8 mouse cellular contexts compared by ENCODE assay signal in genomic region chr2:35544717-35545116, GRCm38 (mm10). TPM values are rescaled to one million over a fixed set of nuclear protein-coding genes. Genes with fewer than 3 reads are reported as not detected.
DNase-seq lines count a peak whose midpoint lies in the region; ATAC-seq and TF ChIP-seq lines count a peak whose summit lies in the region.

No protein-coding gene starts in this region.

- WGBS in hindbrain, embryonic 14.5 days = 10% methylated on average over 14 of the region's 14 CpGs

- H3K4me3 ChIP-seq in hindbrain, embryonic 14.5 days (replicated peaks; ENCODE audit: low read length) = peak overlapping the region; percentile 19

- H3K27me3 ChIP-seq in Patski = no peaks in the 10 kb centered on the region
- no peaks in the 10 kb centered on the region for H3K27me3 ChIP-seq in hindbrain, embryonic 14.5 days (ENCODE audit: control insufficient read depth, insufficient read depth, low read length)

- ATAC-seq in Patski = no peak
- ATAC-seq in frontal cortex, adult (ENCODE audit: low TSS enrichment) = peak; percentile 77
- peak; percentile 76 for ATAC-seq in hindbrain, embryonic 14.5 days (ENCODE audit: low FRiP score)
- peak; percentile 64 for ATAC-seq in megakaryocyte, adult 5-6 weeks (ENCODE audit: poor library complexity, severe bottlenecking)
- ATAC-seq in activated CD4-positive, CD25-positive, alpha-beta regulatory T cell, adult 4 months = no peak

- peak overlapping the region; percentile 38; the same call in 1 of the 2 replicates for H3K27ac ChIP-seq in hindbrain, embryonic 14.5 days

- TF ChIP-seq CTCF in Patski (IDR thresholded peaks at IDR 0.05) = peak; percentile 93

- POLR2A ChIA-PET in Patski (lab: Charles Lee) = no interaction called here

- CTCF ChIA-PET in Patski (lab: Charles Lee) = interaction anchor here (0.8 to 1.9 kb wide), 11 partner anchors 24 to 386 kb away, joined by 3 to 9 read pairs (median 3); no protein-coding TSS in a partner anchor

- DNase-seq in Patski (ENCODE audit: low read depth, low spot score) = no peak
- peak; percentile 78 for DNase-seq in cerebellum, adult 8-10 months
- peak; percentile 90 for DNase-seq in hindbrain, embryonic 14.5 days (ENCODE audit: low spot score)
- peak; percentile 62 to 67 for DNase-seq in layer of hippocampus, postnatal 36 days
- peak; percentile 59 for DNase-seq in right cerebral cortex, postnatal 25 days

- peaks cover 7% of the 10 kb centered on the region for H3K4me1 ChIP-seq in hindbrain, embryonic 14.5 days (replicated peaks; ENCODE audit: control insufficient read depth, insufficient read depth, low read length)

- H3K36me3 ChIP-seq in hindbrain, embryonic 14.5 days (replicated peaks; ENCODE audit: control insufficient read depth, insufficient read depth) = no peaks in the 10 kb centered on the region

- peak overlapping the region; percentile 41; the same call in 1 of the 2 replicates for H3K9ac ChIP-seq in hindbrain, embryonic 14.5 days

- in situ Hi-C loops in Patski (cut with MboI; ENCODE audit: low pct_unique_long_range_greater_than_20kb) = loop anchor here (5.0 to 10.0 kb wide), 5 partner anchors 48 to 363 kb away; no protein-coding TSS in a partner anchor

- H3K9me3 ChIP-seq in hindbrain, embryonic 14.5 days (ENCODE audit: control insufficient read depth, low read length) = no peaks in the 10 kb centered on the region

- H3K4me2 ChIP-seq in hindbrain, embryonic 14.5 days (replicated peaks) = peak overlapping the region; percentile 57

RNA-seq across cellular contexts. Expression of gene Dab2ip, which starts 13.3 kb away (rescaled TPM):
- polyA plus RNA-seq in Patski (2021) = 46.4 TPM
- 48.4 and 52.2 TPM in 2 replicates for polyA plus RNA-seq in hindbrain, embryonic 14.5 days (2014; fragmentation: Nextera tagmentation; extraction: Ambion mirVana)
- total RNA-seq in layer of hippocampus, postnatal 36 days (2021) = 100 to 1,000 TPM; 102 to 108 TPM
- 3.7 and 4.9 TPM in 2 replicates for total RNA-seq in megakaryocyte, adult 5-6 weeks (2015)
- 2.1 and 2.7 TPM in 2 replicates for total RNA-seq in megakaryocyte, adult 5-6 weeks (2017)
- under 1 TPM; 0.26 to 0.68 TPM for polyA plus RNA-seq in activated CD4-positive, CD25-positive, alpha-beta regulatory T cell, adult 4 months (2017; shearing (Covaris generic))

Comparison
In these comparisons a context has a peak if more than half of its experiments do, and no peak if none do; other contexts are left out.
1. ATAC-seq: peak in frontal cortex, adult (single experiment), hindbrain, embryonic 14.5 days (single experiment) and megakaryocyte, adult 5-6 weeks (single experiment); none in Patski (single experiment) and activated CD4-positive, CD25-positive, alpha-beta regulatory T cell, adult 4 months (single experiment).
2. RNA of gene Dab2ip, which starts 13.3 kb away (polyA plus RNA-seq): 48.4 to 52.2 TPM in hindbrain, embryonic 14.5 days and 46.4 TPM in Patski (single experiment); 0.26 to 0.68 TPM in activated CD4-positive, CD25-positive, alpha-beta regulatory T cell, adult 4 months; every median in the first group is over 10 times any median in the second.